Mouse (Mus musculus): Measurements from ENCODE around the gene Brf1.
A peak's percentile ranks its signal among the peaks of the same experiment; 100 is the strongest.

The Brf1 gene

DNA sequence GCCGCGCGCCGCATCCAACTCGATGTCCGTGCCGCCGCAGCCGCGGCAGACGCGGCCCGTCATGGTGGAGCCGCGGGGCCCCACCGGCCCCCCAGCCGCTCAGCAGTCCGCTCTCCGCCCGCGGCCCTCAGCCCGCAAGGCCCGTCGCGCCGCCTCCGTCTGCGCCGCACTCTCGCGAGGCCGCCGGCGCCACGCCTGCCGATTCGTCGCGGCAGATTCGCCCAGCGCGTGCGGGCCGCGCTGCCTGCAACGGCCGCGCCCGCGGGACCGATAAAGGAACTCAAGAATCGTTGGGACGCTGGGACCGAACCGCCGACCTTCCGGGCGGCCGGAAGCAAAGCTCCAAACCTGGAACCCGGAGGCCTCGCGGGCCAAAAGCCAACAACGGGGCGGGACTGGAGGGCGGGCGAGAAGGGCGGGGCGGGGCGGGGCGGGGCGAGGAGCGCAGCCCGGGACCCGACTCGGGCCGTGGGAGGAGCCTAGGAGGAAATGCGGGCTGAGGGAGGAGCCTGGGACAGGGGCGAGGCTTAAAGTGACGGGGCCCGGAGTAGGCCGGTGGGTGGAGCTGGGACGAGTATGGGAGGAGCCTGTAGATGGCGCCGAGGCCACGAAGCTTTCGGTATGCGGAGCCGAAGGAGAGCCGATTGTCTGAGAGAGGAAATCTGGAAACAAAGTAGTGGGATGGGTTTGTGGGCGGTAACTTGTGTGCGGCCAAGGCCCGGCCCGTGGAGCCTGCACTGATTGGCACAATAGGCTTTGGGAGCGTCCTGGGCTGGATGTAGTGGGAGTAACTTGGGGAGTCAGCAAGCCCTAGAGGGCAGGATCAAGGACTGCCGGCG is at the start of gene Brf1:
Gene Brf1 (minus strand): TSS at position 411 of the 839 bp plus-strand sequence.
- DNase-seq (ENCODE audit: low read depth, low spot score): peak; percentile 99

DNA sequence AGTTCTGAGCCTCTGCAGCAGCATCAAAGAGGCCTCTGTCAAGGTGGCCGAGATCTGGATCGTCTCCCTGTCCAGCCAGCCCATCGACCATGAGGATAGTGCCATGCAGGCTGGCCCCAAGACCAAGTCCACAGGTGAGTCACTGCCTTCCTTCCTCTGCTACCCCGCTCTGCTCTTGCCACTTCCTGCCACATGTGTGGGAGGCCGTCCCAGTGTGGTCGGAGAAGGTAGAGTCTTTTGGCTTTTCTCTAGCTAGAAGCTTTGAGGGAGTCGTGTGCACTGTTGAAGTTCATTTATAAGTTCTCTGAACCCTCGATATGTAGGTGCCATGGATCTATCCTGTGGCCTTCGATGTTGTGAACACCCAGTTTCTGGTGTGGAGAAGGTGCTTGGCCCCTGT is 49.3 kb upstream of the Brf1 start:
- DNase-seq (ENCODE audit: low read depth, low spot score): peak; percentile 69

DNA sequence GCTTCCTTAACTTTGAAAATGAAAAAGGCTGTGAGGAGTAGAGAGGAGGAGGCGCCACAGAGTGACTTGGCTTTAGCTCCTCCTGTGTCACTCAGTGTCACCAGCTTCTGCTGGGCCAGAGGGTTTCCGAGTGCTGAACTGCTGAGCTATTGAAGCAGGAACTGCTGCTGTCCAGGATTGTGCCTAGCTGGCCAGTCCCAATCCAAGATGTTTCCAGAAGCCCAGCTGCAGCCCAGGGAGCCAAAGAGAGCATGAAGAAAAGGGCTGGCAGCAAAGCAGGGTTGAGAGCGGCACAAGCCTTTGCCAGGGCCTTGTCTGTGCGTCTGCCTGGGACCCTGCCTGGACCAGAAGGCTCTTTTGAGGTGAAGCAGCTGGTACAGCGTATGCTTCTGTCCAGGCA is 47.6 kb upstream of the Brf1 start:
- DNase-seq (ENCODE audit: low read depth, low spot score): no peak

DNA sequence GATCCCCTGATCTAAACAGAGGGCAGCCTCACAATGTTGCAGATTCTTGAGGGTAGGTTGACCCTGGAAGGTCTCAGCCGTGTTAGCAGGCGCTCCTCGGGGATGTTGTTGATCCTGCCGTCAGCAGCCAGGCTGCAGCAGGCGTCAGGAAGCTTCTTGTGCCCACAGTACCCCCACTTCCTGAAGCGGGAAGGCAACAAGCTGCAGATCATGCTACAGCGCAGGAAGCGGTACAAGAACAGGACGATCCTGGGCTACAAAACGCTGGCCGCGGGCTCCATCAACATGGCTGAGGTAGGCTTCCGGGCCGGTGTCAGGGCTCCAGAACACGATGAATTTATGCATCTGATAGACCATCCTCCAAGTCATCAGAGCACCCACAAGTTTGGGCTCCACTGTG is 46.4 kb upstream of the Brf1 start:
- DNase-seq (ENCODE audit: low read depth, low spot score): peak; percentile 58

DNA sequence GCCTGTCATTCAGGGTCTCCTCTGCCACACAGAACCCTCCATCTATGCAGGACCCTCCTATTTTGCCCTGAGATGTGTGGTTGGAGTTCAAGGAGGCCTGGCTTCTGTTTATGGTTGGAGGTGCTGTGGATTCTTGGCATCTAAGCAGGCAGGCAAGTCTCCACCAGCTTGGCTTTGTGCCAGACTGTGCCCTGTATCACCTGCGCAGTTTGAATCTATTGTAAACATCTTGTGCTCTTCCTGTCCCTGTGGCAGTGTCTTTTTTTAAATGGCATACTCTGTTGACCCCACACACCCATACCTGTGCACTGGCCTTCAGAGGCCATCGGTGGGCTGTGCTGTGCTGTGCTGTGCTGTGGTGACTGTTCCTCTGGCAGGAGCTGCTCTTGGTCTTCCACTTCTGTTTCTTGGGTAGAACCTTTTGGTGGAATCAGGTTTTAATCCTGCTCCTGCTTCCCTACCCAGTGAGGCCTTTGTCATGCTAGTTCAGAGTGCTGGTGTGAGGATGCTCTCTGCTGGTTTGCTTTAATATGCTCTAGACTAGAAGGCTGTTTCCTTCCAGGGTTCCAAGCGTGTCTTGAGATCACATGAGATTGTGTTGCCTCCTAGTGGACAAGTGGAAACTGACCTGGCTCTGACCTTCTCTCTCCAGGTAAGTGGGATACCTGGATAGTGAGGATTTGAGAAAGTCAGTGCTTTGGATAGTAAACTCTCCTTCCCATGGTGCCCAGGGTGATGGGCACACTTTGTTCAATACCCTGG is 44.6 kb upstream of the Brf1 start:
- DNase-seq (ENCODE audit: low read depth, low spot score): peak; percentile 50

DNA sequence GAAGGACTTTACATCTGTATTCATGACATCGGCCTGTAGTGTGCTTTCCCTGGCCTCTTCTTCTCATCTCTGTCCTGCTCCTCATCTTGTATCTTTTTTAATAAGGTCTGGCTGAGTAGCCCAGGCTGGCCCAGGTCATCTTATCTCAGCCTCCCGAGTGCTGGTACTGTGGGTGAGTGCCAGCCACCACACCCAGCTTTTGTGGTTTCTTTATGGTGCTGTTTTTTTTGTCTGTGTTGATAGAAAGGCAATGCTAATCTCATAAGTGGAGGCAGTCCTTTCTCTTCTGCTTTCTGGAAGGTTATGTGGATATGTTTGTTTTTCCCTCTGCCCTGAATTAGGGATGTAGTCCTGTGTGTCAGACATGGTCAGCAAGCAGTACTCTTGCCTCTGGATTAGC is 42.0 kb upstream of the Brf1 start:
- DNase-seq (ENCODE audit: low read depth, low spot score): no peak

DNA sequence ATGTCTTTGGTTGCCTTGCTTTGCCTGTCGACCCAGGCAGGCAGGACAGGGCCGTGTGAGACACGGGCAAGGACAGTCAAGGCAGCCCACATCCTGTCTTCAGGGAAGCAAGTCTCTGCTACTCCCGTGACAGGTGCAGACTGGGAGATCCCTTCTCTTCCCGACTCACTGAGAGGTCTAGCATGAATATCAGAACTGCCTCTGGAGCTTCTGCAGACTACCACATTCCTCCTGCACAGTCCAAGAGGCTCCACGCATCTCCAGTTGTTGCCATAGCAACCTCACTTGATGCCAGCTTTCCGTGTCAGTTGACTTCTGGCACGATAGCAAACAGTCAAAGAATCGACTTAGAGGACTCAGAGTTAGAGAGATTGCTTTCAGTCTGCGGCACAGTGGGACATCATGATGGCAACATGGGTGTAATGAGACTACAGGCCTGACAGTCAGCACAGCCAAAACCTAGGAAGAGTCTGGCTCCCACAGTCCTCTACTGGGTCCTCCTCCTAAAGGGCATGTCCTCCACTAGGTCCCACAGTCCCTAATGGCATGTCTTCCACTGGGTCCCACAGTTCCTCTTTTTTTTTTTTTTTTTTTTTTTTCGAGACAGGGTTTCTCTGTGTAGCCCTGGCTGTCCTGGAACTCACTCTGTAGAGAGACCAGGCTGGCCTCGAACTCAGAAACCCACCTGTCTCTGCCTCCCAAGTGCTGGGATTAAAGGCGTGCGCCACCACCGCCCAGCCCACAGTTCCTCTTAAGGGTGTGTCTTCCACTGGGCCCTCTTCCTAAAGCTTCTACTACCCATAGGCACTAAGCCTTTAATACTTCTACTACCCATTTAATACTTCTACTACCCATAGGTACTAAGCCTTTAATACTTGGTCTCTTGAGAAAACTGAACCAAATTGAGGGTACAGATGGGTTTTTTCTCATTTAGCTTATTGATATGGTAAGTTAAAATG is 41.3 kb upstream of the Brf1 start:
- peak; percentile 34 for DNase-seq (ENCODE audit: low read depth, low spot score)

DNA sequence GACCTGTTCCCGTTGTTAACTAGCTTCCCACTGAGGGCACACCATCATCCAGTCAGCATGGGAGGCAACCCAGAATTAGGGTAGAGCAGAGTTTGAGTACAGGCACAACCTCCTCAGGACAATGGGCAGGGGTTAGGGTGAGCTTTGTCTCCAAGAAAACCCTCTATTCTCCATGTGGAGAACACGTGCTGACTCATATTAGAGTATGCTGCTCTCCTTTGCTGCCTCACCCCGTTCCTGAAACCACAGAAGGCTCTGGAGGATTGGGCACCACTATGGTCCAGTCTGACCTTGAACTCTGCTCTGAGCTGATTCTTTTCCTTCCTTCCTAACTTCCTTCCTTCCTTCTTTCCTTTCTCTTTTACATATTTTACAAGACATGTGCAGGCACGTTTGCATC is 37.9 kb upstream of the Brf1 start:
- no peak for DNase-seq (ENCODE audit: low read depth, low spot score)

DNA sequence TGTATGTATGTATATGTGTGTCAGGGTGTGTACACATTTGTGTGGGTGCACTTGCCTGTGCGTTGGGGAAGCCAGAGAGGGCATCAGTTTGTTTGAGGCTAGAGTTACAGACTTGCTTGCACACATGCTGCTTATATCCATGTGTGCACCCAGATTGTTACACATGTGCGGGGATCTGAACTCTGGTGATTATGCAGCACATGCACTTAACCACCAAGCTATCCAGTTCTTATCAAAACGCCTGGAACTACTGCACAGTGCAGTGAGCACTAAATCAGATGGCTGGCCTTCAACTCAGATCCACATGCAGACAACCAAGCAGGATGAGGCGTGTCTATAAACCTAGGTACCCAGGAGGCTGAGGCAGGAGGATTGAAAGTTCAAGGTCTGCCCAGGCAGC is 36.5 kb upstream of the Brf1 start:
- DNase-seq (ENCODE audit: low read depth, low spot score): no peak

DNA sequence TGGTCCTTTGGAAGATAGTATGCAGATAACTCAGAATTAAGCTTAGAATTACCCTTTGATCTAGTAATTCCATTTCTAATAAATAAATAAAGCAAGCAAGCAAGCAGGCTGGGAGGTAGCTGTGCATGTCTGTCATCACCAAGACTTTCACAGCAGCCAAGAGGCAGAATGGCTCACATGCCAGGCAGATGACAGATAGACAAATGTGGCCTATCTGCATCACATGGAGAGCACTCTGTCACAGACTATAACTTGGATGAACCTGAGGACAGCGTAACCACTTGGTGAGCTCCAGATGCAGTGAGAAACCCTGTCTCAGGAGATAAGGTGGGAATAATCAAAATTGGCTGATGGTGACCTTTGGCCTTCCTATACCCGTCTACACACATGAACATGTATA is 34.6 kb upstream of the Brf1 start:
- DNase-seq (ENCODE audit: low read depth, low spot score): no peak

DNA sequence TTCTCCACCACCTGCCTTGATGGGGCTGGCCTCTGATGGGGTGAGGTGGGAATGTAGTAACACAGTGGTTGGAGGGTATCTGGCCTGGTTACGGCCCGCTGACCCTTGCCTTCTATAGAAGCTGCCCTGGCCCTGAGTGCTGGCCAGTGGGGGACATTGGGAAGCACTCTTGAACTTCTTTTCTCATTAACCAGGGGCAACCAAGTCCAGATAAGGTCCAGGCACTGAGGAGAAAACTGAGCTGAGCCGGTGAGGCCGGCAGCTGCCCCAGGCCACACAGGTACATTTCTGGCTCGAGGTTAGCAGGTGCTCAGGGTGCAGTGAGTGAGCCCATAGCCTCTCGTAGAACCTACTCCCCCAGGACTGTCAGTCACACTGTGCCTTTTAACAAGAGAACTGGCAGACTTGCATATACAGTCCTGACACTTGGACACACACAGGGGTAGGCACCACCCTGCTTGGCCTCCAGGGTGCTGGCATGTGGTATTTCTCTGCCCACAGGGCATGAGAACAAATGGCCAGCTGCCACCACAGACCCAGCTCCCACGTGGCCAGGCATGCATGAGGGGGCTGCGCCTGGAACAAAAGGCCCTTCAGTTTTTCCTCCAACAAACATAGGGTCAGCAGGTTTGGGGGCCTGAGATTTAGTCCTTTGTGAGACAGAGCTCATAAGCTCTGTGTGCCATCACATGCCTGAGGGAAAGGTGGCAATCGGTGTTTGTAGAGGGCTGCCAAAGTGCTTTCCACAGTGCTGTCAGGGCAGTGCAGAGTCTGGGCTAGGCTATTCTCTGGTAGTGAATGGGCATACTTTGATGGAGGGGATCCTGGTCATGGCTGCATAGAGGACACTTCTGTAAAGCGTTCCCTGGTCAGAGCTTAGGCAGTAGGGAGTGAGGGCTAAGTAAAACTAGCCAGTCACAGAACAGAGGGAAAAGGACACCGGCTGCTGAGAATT is 32.1 kb upstream of the Brf1 start:
- no peak for DNase-seq (ENCODE audit: low read depth, low spot score)

DNA sequence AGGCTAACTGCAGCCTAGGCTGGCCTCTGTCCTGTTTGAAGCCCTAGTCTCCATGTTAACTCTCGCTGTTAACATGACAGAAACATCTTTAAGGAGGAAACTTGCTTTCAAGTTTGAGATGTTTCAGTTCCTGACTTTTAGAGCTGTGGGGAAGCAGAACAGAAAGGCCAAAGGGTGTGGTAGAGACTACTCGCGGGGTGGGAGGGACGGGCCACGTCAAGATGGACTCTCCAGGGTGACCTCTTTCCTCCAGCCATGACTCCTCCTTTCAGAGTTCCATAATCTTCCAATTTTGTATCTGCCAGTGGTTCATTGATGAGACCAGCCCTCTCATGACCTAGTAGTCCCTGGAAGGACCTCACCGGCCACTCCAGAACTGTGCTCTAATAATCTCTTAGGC is 30.9 kb upstream of the Brf1 start:
- no peak for DNase-seq (ENCODE audit: low read depth, low spot score)

DNA sequence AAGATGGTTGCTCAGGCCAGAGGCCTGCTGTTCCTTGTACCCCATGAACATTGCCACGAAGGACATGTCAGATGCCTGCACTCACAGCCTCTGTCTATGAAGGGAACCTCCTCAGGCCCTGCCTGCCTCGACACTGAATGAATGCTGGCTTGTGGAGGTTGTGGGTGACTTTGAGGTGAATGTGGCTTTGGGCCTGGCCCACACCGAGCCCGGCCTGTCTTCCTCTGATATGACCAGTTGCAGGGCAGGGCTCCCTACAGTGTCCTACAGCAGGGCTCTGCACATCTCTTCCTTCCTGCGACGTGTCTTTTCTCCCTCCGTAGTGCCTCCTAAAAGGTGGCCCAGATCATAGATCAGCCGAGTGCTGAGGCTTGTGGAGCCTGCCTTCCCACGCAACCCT is 30.5 kb upstream of the Brf1 start:
- no peak for DNase-seq (ENCODE audit: low read depth, low spot score)

DNA sequence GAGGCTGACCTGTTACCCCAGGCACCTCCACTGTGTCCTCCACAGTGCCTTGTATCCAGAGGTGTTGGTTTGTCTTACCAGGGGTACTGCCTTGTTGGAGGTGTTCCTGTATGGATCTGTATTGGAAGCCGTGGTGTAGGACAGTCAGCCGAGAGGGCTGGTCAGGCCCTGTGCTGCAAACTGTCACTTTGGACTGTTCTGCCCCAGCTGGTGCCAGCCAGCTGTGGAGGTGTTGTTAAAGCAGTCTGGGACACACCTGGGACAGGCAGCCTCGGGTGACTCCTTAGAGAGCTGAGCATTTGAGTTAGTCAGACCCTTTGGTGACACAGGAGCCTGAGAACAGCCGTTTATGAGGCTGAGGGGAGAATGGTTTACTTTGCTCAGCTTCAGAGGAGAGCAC is 29.5 kb upstream of the Brf1 start:
- no peak for DNase-seq (ENCODE audit: low read depth, low spot score)

DNA sequence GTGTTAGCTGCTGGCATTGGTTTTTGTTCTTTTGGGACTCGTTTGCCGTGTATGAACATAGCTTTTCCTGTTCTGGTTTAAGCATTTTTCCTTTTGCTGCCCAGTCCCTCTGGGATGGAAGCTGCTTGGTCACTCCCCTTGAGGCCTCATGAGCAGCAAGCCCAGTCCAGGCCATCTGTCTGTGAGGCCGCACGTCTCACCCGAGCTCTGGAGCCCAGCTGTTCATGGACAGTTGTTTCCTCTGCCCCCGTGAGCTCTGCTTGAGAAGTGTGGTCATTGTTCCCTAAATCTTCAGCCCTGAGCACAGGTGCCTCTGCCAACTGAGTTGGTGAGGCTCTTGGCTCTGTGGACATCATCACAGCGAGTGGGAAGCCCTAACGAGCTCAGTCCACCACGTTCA is 28.4 kb upstream of the Brf1 start:
- no peak for DNase-seq (ENCODE audit: low read depth, low spot score)

DNA sequence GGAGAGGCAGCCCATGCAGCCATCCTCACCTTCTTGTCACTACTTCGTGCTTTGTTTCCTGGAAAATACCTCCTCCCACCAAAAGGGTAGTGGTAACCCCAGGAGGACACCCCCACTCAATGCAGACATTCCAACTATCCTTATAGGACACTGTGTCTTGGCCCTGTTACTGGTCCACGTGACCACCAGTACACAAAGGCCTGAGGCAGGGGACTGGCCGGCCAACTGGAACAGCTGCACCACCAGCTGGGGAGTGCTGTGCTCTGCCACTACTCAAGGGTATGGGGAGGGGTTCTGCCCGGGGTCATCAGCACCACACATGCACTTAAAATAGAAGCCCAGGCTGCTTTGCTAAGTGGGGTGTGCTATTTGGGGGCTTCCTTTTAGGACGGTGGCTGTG is 27.6 kb upstream of the Brf1 start:
- DNase-seq (ENCODE audit: low read depth, low spot score): no peak

DNA sequence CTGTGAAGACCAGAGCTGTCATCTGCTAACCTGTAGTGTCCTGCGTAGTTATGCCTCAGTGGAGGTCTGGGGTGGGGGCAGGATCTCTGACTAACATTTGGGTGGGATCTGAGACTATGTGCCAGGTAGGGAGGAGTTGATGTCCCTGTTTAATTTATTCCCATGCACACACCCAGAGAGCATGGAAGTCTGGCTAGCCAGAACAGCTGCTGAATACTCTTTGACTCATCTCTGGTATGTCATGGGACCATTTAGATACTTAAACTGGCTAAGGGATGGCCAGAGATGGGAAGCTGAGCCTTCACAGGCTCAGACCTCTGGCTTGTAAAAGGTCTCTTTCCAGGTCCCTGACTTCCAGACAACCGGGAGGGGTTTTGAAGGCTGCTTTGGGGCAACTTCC is 27.0 kb upstream of the Brf1 start:
- DNase-seq (ENCODE audit: low read depth, low spot score): no peak

DNA sequence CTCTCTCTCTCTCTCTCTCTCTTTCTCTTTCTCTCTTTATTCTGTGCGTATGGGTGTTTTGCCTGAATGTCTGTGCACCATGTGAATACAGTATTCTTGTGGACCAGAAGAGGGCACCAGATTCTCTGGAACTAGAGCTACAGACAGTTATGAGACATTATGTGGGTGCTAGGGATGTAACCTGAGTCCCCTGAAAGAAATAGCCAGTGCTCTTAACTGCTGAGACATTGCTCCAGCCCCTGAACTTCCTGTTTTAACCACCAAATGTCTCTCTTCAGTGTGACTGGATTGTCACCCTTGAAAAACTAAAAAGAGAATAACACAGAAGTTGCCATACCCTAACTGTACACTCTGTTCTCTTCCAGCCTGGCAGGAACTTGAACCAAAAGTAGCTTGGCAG is 26.1 kb upstream of the Brf1 start:
- peak; percentile 34 for DNase-seq (ENCODE audit: low read depth, low spot score)

DNA sequence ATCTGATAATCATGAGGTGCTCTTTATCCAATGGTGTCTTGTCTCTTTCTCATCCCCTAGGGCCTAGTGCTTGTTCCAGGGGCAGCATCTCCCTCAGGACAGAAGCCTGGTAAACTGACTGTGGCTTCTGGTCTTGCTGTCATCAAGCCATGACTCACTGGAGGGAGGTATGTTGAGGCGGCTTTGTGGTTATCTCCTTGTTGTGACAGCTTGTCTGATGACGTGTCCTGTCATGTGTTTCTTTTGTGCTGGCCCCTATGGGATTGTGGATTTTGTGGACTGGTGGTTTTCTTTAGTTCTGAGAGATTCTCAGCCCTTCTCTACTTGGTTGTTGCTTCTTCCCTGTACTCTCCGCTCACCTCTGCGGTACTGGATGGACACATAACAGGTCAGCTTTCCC is 22.6 kb upstream of the Brf1 start:
- no peak for DNase-seq (ENCODE audit: low read depth, low spot score)

DNA sequence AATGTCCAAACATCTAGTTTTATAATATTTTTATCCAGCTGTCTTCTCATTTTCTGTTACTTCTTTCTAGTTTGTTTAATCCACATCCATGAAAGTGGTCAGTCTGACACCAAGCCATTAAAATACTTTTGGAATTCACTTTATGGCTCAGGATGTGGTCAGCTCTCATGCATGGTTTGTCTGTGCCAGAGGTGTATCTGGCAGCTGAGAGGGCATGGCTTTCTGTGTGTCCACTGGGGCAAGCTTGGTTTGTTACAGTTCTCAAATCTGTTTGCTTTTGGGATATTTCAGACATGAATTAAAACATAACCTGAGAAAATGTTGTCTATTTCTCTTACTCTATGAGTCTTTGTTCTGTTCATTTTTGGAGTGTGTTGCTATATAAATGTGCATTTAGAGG is 21.0 kb upstream of the Brf1 start:
- no peak for DNase-seq (ENCODE audit: low read depth, low spot score)

DNA sequence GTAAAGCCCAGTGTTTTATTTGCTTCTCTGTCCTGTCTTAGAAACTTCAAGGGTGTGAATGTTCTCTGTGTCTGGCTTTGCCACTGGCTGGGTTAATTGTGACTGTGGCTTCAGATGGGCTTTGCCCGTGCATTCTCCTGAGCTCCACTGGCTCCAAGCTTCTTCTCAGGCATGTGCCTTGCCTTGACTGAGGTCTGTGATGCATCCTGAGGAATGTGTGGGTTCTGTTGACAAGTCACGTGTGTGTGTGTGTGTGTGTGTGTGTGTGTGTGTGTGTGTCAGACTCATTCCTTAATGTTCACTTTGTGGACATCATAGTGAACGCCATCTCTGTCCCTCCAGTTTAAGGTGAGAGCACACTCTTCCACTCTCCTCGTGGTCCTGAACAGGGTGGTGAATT is 18.3 kb upstream of the Brf1 start:
- DNase-seq (ENCODE audit: low read depth, low spot score): no peak
